Mouse (Mus musculus) T-helper 17 cell (primary cell): ENCODE measurements at regions not wholly inside any gene's neighbourhood (a gene's known extent, or its start where the extent isn't known, plus 50 kb on each side); places are given as distances from the start of the nearest gene placed in this dataset.
"Not testable (repeated sequence)": the region's sequence is repeated elsewhere in the genome, so short reads cannot be mapped to it uniquely, and the experiment has no call there.

Experiments used
- in situ Hi-C, 2 experiments: fragments of 300-600 bp; cut with MboI, MseI; formaldehyde crosslinking; loops; 1 replicate in 1 of 2; 2 replicates in 1 of 2; pipeline ENCODE4 v1.15.1; 2025; ENCODE audit warnings: high pct_unique_total_duplicates in 2 of 2

DNA sequence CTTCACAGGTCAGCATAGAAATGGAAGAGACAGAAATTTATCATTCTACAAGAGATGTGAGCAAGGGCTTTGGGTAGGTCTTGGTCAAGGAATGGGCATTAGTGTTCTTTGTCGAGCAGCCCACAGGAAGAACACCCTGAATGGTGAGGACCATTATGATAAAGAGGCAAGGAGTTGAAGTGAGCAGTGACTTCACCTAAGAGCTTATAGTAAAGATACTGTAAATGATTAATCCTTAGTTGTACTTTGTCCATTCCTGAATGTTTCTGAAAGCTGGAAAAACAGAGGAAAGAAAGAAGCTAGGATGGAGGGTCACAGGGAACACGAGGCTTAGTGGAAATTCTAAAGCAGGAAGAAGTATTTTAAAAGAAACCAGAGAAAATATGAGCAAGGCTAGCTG lies 956.9 kb downstream of the Defb40 start:
- in situ Hi-C loops = no loop called here

DNA sequence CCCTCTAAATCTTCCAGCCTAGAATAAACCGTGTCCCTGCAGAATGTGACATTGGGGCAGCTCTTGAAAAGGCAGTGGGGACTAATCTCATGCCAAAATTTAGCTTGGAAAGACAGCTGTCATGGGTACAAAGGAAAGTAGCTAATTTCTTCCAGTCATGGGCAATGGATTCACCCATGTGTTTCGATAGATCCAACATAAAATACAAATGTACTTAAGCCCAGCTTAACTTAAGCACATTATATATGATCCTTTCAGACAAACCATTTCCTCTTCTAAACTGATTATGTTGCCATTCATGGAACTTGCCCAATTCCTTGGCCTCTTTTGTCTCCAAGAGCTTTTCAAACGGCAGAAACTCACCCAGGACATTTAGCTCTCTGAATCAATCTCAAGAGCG lies 970.5 kb downstream of the Defb40 start:
- in situ Hi-C loops = no loop called here

DNA sequence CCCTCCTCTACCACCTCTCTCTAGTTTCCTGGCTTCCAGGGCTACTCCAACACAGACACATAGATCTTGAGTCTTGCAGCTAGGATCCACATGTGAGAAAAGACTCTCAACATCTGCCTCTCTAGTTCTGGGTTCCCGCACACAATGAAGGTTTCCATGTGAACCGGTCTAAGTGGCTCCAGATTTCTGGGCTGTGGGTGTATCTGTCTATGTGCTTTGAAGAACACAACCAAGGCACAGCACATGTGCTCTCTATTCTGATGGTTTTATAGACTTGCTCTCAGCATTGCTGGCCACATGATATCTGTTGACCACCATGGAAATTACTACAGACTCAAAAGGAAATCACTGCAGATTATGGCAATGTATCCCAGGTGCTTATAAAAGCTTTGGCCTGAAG lies 972.4 kb downstream of the Defb40 start:
- in situ Hi-C loops = no loop called here

DNA sequence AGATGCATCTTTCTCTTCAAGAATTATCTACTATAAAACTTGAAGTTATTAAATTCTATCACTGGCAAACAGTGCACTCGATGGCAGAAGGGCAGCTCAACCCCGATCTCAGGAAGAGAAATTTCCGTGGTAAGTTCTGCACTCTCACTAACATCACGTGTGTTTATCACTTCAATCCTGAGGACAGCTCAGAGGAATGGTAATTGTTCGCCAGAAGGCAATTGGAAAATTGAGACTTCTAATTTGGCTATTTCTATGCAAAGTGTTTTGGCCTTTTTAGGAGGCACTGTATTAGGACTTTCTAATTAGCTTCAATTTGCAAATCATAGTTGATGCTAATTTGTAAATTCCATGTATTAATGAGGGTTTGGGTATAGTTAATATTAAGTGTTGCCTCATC lies 977.3 kb downstream of the Defb40 start:
- in situ Hi-C loops = no loop called here

DNA sequence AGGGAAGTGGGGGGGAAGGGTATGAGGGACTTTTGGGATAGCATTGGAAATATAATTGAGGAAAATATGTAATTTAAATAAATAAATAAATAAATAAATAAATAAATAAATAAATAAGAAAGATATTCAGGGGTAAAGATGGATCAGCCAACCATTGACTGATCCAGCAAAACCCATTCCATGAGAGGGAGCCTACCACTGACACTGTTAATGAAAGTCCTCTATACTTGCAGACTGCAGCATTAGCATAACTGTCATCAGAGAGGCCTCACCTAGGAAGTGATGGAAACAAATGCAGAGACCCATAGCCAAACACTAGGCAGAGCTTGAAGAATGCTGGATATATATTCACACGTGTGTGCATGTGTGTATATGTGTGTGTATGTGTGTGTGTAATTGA lies 993.3 kb downstream of the Defb40 start:
- in situ Hi-C loops = no loop called here

DNA sequence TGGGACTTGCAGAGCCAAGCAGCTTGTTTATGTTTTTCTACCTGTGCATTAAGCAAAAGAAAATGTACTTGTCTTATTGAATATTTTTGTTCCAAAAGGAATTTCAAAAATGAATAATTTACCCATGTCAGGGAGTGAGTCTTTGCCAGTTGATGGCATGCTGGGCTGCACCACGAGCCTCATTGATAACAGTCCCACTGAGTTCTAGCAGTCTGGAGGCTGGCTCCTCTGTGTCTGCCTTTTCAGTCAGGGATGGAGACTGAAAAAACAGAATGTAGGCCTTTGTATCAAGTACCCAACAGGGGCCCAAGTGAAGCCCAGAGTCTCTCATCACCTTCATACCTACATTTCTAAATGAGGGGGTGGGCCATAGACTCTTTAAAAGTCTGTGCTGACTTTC lies 1029.2 kb downstream of the Defb40 start:
- in situ Hi-C loops = no loop called here

DNA sequence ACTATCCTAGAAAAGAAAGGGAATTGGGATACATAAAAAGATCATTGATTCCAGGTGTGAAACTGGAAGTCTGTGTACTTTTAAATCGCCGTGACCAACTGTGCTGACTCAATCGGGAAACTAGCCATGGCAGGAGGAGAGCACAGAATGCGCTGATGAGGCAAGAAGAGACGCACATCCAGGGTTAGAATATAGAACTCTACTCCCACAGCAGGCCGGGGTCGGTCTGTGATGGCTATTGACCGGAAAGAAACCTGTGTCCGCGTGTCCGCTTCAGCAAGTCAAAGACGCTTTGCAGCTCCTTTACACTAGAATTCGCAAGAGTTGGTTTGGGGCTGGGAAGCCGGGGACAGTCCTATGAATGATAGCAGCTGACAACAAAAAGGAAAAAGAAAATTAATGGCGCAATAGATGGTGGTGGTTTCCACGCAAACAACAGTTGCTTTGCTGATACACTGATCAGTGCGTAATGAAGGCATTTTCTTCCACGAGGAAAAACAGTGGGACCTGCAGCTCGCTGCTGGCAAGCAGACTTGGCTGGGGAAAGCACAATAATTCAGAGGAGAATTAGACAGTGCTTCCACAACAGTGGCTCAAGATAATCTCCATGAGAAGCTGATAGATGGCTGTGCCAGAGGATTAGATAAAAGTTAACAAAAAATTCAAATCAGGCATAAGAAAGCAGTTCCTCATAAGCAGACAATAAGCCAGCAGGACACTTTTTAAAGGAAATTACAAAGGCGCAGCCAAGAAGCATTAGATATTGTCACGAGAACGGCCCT lies 1029.8 kb downstream of the Defb40 start:
- in situ Hi-C loops = no loop called here

DNA sequence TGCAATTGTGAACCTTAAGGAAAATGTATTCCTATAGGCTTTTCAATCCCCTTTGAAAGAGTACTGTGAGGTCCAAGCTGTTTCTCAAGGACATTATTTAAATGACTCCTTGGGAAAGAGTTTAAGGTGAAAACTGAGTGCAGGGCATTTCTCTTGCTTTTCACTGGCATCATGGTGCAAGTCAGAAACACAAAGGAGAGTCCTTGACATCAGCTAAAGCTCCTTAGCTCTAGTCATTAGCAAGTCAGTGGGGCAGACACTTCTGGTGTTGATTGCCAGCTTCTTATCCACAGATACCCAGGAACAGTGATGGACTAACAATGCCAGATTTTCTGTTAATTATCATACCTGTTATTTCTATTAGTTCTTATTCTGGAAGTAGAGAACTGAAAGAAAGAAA lies 1043.4 kb downstream of the Defb40 start:
- in situ Hi-C loops = no loop called here

DNA sequence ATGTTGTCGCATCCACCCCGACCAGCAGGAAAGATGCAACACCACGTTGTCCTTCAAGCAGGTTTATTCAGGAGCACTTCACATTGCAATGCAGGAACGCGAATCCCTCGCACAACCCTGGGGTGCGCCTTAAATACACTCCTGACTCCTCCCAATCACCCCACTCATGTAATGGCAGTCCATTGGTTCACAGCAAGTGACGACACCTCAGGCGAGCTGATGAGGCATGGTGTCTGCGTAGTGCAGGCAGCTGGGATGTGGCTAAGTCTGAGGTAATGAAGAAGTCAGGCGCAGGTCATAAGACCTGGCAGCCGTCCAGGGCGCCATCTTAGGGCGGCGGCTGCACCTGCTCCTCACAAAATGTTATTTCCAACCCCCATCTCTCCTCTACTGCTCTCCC lies 1068.7 kb downstream of the Defb40 start:
- in situ Hi-C loops = no loop called here

DNA sequence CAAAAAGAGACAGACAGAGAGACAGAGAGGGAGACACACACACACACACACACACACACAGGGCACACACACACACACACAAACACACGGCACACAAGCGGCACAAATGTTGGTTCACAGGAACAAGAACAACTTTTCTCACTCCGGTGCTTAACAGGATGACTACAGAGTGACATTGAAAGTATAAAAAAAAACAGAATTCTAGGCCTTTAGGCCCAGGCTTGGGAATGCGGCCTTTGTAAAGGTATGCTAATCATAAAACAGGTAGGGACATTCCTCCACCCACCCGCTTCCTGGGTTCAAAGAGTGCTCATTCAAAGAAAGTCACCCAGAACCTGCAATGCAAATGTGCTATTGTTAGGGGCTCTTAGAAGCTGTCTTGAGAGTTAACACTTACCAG lies 1089.5 kb downstream of the Defb40 start:
- in situ Hi-C loops = not testable (repeated sequence)

DNA sequence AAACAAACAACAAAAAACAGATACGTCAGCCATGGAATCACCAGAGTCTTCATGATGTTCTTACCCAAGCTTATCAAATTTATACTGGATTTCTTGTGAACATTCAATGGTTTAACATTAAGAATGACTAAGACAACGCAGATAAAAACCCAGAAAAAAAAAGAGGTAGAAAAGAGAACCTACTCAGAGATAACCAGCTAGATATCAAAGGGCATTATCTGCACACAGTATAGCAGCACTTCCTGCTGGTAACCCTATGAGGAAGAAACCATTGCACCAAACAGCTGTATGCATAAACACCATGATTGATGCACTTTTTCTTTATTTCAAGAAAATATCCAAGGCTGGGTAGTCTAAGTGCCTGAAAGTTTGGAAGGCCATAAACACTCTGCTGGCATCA lies 1114.7 kb downstream of the Defb40 start:
- in situ Hi-C loops = no loop called here
